Mouse (Mus musculus): ENCODE data around the gene Fmnl1.

Fmnl1 gene

DNA sequence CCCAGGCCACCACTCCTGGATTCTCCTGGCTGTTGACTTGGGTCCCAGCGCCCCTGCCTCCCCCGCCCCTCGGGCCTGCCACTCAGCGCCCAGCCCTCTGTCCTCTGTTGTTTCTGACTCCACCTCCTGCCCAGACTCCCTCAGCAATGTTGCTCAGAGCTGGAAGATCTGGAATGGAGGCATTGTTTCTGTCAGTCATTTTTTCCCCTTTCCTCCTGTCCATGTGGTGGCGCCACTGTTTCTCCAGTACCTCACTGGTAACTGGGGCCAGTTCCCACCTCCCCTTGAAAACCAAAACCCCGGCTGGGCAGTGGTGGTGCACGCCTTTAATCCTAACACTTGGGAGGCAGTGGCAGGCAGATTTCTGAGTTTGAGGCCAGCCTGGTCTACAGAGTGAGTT, 9.5 kb upstream of the Fmnl1 start:
- DNase-seq: no peak

DNA sequence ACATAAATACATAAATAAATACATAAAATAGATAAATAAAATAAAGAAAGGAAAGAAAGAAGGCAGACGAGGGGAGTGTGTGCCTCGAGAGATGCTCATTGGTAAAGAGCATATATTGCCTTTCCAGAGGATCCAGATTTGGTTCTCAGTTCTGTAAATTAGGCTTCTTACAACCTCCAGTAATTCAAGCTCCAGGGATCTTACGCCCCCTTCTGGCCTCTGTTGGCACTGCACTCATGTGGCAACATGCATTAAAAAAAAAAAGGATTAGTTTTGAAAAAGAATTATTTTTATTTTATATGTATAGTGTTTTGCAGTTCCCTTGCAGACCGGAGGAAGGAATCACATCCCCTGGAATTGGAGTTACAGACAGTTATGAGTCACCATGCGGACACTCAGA, 8.8 kb upstream of the Fmnl1 start:
- DNase-seq: no peak

DNA sequence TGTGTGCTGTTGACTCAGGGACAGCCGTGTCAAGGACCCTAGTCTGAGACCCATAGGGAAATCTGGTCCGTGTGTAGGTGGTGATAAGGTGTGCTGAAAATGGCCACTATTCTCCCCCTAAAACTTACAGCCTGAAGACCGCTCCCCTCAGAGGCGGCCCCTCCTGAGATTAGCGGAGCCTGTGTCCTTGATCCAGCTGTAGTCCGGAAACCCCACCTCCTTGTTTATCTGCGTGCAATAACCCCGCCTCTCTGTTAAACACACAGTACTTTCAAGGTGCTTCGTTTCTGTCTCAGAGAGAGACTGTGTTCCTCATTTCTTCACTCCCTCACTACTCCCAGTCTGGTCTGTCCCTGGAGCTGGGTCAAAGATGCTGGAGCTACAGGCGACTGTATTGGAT, 6.5 kb upstream of the Fmnl1 start:
- no peak for DNase-seq

DNA sequence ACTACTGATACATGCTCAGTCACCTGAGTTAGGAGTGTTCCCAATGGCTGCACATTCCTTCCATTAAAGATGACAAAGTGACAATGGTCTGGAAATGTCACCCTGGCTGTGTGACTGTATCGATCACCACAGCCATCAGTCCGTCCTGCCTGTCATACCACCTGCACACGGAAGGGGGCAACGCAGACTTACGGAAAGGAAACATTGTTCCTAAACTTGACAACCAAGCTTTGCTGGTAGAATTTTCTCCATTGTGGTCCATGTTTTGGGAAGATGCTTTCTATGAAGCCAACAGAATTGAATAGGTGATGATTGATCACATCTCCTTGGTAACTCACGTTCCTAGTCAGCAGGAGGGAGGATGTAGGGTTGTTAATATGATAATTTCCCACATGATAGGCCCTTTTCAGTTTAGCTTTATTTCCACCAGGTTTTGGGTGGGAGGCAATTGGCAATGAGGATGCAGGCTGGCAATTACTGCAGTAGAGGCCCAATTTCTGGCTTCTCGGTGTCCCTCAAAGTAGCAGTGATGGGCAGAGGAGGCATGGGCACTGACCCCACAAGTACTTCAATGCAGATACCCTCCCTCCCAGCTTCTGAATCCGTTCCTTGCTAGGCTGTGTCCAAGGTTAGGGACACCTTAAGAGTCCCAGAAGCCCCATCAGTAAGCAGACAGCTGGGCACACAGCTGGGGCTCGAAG, 2.1 kb upstream of the Fmnl1 start:
- peak; percentile 70 for DNase-seq

DNA sequence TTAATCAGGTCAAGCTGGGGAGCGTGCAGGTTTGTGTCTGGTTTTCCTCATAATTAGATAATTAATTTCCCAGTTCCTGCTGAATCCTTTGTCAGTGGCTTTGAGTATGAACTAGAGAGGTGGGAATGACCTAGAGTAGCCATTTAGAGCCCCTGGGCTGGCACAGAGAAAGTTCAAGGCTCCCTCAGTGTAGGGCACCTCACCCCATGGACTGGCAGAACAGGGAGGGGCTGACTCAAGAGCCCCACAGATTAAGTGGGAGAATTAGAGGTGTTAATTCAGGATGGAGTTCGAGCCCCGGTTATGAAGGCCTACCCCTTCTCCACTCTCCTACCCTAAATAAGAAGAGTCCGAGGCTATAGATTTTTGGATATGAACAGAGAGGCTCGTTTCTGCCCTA, 1.2 kb upstream of the Fmnl1 start:
- DNase-seq: no peak

DNA sequence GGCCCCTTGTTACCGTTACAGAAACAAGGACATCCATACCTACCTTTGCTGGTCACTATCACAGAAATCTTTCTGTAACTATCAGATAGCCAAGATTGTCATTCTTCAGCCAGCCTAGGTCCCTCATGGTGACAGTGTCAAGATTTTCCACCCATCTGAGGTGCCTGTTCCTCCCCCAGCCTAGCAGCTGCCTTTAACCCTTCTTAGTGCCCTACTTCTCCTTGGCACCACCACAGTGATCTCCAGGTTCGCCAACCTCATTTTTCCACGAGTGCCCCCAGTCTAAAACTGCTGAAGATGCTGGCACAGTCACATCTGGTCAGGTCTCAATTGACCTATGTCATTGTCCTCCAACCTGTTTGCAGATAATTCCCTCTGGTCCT, 805 bp upstream of the Fmnl1 start:
- DNase-seq: no peak

DNA sequence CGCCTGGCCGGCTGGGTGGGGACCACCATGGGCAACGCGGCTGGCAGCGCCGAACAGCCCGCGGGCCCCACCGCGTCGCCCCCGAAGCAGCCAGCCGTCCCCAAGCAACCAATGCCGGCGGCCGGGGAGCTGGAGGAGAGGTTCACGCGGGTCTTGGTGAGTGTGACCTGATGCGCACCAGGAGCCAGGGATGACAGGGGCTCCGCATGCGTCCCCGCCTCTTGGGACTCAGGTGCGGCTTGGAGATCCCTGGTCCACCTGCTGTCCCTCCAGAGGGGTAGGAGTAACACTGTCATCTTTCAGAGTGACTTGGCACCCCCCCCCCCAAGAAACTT, 346 bp downstream of the Fmnl1 start:
- no peak for DNase-seq

DNA sequence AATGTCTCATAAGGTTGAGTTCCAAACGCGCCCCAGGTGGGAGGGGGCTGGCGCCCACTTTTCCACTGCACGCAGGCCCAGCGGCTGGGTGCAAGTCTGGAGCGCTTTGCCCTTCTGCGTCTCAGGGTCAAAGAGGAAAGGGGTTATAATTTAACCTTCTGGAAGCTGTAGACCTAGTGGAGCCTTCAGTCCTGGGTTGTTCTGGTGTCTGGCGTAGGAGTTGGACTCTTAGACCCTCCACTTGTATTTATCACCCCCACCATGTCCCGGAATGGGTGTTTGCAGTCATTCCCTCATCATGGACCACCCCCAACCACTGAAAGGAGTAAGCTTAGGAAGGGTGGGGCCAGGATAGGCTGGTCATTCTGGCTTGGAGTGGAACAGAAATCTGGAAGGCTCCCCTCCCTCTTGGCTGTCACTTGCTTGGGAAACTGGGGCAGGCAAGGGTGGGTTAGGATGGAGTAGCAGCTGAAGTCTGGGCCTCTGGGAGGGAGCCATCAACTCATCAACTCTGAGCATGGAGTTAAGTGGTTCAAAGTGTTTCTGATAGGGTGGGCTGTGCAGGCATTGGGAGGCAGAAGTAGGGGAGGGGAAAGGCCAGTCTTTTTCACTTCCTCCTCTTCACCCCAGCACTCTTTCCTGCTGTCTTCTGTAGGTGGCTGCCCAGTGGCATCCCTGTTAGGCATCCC, 940 bp downstream of the Fmnl1 start:
- DNase-seq: no peak

DNA sequence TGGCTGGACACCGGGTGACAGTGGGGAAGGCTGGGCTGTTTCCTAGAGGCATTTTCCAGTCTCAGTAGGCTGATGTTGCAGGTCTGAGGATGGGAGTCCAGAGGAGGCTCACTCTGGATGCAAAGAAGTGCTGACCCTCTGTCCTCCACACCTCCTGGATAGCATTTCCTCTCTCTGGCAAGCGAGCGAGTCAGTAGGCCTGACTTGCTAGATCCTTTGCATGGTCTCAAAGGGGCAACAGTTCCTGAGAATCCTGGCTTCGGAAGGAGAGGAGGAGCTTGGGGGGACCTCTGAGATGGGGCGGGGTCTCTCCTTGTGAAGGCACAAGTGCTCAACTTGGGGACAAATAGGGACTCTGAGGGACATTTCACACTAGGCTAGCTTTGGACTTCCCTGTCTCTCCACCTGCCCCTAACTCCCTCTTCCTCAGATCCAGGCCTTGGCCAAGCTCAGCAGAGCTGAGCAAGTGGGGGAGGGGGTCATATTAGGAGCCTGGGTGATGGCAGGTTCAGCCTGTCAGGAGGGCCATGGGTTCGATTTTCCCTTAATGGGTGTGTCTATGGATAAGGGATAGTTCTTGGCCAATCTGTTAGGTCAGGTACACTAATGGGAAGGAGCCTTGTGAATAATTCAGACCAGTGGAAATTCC, 1.6 kb downstream of the Fmnl1 start:
- DNase-seq: no peak

DNA sequence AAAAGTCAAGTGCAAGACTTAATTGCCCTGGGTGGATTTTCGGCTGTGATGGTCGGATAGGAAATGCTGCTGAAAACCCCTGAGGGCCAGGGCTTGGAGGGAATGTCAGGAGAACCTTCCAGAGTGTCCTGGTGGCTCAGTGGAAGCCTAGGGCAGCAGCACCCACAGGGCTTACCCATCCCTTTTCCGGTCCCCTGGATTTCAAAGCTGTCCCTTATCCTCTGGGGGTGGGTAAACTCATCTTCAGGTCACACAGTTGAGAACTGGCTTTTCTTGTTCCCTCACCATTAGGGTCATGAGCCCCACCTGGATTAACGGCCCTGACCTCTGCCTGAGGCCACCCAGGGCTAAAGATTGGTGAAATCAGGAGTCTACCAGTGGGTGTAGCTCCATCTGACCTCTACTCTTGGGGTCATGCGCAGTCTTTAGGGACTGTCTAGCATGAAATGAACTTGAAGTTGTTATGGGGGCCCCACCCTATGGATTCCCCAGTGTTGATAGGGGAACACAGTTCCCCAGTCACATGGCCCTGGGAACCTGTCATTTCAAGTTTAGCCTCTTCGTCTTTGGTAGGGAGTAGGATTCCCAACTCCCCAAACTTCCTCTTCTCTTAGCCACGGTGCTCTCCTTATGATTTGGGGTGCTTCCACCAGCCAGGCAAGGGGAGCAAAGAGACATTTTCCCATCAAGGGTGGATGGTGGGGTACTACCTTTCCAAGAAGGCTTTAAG, 2.3 kb downstream of the Fmnl1 start:
- no peak for DNase-seq

DNA sequence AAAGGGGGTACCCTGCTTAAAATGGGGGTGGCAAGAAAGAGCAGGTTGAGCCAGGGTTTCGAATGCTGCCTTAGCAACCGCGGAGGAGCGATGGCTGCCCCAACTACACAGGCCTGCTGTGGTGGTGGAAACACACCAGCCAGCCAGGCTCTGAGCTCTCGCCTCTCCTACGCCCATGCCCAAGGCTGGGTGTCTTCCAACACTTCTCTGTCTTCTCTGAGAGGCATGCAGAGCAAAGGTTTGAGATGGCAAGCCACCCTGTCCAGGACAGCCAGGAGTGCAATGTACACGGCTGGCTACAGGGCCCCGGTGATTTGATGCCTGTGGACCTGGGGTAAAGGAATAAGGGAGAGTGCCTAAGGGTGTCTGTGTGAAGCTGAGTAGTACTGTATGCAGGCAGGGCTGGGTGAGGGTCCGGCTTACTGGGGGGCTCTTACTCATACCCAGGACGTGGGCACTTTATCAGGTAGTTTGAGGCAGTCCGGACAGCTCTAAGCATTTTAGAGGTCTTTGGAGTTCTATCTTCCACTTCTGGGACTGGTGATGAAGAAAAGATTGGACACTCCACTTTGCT, 3.0 kb downstream of the Fmnl1 start:
- no peak for DNase-seq

DNA sequence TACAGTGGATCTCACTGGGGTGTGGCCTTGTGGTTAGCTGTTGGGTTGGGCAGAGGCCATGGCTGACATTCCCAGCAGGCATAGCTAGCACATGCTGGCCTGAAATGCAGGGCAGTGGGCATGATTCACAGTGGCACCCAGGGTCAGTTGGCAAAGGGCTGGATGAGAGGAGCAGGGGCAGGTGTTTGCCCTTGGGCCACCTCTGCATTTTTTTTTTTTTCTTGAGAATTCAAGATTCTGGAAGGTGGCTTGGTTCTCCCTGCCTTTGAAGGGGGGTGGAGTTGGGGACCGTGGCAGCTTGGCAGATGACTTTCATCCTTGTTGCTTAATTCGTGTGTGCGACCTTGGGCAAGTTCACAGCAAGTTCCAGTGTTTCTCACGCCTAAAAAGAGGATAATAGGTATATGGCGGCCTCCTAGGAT, 3.5 kb downstream of the Fmnl1 start:
- DNase-seq: no peak

DNA sequence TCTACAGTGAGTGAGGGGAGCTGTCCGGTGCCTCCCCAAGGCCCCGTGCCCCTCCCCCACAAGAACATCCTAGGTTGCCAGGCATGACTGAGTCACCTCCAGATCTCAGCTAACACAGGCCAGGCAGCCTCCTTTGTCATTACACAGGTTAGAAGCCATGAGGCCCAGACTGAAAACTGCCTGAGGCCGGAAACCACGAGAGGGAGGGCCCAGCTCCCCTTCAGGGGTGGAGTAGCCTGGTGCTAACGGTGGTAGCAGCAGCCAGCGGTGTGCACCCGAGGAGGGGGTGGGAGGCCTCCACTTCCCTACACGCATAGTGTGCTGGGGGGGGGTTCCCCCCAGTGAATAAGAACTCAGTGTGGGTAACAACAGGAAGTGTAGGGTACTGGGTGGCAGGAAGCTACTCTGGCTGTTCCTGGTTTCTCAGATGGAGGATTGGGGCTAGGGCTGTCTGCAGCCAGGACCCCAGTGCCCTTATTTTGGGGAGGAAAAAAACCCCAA, 4.0 kb downstream of the Fmnl1 start:
- no peak for DNase-seq

DNA sequence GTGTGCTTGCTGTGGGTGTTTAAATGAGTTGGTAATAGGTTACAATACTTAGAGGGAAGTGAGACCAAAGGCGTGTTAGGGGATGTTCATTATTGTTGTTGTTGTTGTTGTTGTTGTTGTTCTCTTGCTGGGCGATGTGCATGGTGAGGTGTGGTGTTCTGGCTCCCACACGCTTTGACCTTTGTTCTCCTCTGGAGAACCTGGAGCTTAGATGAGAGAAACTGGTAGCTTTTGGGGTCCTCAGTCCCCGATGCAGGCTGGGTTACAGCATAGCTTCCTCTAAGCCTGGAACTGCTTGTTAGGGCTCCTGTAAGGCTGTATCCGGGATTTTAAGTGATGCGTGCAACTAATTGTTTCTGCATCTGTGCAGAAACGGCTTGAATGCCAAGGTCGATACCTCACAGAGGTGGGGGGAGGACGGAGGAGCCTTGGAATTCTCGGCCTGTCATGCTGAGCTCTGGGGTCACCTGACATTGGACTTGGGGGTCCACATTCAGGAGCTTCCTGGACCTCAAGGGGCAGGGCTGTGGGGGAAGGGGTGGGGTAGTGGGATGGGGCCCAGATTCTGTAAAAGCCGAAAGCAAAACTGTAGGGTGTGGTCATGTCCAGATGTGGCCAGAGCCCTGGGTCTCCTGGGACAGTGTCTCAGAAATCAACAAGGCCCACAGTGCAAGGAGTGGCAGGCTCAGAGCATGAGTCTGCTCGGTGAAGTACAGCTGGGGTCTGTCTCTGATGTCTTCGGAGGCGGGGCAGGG, 5.0 kb downstream of the Fmnl1 start:
- DNase-seq: no peak

DNA sequence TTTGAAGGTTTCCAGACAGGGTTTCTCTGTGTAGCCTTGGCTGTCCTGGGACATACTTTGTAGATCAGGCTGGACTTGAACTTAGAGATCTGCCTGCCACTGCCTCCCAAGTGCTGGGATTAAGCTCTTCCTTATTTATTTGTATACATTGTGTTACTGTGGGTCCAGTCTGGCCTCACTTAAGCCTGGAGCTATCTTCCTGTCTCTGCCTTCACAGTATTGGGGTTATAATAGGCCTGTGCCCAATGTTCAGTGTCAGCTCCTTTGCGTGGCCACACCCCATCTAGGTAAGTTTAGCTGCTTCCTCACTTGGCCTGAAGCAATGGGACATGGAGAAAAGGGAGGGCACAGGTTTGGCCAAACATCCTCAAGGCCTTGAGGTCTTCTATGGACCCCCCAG, 5.6 kb downstream of the Fmnl1 start:
- DNase-seq: no peak

DNA sequence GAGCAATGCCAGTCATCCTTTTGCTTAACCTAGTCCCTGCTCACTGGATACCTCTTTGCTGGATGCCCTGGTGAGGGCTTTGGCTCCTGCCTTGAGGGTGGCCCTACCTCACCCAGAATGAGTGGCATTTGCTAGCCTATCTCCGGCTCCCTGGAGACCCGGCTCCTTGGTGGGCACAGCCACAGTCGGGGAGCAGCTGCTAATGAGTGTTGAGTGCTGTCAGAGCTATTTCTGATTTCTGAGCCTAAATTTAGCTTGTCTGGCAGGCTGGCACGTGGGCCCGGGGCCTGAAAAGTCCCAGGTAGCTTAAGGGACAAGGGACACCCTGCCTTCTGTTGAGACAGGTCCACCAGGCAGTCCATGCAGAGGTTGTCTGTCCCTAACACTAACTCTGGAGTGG, 6.3 kb downstream of the Fmnl1 start:
- DNase-seq: no peak

DNA sequence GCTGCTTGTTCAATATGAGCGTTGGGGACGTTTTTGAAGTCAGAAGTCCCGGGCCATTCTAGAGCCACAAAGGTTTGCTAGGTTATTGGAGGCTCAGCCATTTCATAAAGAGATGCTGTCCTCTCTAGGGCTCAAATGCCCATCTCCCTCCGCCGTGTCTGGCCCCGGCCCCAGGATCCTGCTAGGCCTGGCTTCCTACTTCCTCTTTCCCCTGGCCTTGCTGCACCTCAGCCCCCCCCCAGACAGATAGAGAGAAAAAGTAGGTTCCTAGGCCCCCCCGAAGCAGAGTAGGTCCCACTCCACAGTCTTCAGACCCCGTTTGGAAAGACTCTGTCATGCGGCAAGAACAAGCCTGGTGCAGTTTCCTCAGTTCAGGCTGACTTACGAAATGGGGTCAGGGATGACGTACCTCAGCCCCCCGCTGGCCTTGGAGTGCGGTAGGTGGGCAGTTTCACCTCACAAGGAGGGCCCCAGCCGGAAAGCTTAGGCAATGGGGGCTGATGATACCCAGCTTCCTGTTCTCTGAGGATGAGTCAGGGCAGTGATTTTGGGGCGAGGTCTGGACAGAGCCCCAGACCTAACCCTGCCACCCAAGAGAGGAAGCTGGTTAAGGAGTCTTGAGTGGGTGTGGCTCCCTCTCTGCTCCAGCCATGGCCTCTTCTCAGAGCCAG, 7.0 kb downstream of the Fmnl1 start:
- DNase-seq: no peak

DNA sequence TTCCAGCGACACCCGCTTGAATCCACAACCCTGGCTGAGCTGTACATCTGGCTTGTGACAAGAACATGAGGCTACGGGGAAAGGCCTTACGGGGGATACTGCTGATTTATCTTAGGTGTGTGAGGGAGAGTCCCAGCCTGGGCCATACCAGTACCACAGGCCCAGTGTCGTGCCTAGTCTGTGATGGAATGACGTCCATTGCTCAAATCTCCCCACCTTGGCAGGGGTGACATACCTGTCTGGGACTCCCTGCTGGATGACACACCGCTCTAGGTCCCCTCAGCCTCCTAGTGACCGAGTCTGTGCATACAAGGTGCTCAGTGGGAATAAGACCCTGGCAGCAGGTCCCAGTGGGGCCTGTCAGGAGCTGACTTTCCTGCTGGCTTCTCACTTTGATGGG, 7.8 kb downstream of the Fmnl1 start:
- DNase-seq: no peak

DNA sequence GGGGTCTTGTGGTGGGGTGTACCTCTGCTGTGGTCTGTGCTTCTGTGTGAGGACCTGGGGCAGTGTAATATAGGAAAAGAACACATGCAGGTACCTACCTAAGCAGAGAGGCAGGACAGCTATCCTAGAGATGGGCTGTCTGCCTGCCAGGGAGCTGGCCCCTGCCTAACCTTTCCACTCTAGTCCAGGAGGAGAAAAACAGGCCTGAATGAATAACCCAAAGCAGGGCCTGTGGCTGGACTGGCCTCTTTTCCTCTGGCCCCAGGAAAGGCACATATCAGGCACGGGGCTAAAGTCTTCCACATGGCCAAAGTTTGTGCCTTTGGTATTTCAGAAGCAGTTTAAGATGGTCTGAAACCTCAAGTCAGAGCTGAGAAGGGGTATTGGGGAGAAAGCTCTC, 9.5 kb downstream of the Fmnl1 start:
- no peak for DNase-seq

DNA sequence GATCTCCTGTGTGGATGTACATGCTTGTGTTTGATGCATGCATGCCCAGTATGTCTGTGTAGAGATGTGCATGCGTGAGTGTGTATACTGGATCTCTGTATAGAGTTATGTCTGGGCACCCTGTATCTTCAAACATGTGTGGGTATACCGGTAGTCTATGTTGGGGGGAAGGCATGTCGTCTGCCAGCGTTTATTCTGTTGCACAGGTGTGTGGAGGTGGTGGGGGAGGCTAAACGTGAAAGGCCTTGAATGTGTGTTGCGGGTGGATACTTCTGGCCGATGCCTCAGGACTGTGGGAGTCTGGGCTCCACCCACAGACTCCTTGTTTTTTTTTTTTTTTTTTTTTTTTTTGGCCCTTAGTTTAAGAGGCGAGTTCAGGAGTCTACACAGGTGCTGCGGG, 10.4 kb downstream of the Fmnl1 start:
- DNase-seq: no peak

DNA sequence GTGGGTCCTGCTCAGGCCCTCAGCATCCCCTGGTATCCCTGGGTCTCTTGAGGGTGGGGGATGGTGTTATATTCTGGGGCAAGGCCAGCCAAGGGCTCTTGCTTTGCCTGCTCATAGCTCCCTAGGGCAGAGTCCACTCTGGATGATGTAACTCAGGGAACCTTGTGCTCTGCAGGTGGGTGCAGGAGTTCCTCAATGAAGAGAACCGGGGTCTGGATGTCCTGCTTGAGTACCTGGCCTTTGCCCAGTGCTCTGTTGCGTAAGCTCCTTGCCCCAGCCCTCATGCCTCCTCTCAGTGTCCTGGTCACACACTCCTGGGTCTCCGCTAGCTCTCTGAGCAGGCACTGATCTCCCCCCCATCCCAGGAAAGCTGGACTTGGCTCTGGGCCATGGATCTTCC, 11.0 kb downstream of the Fmnl1 start:
- DNase-seq: no peak

DNA sequence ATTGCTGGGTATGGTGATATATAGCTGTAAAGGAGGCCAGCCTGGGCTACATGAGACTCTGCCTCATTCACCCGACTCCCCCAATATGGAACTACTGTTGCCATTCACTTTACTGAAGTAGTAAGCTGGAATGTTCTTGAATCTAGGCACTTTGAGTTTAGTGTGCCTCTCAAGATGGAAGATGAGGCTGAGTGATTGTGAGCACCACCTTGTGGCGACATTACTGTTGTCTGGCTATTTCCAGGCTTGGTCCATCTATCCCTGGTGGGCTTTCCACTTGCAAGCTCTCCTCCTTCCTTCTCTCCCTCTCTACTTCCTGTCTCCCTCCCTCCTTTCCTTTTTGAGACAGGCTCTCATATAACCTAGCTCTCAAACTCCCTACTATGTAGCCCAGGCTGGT, 14.0 kb downstream of the Fmnl1 start:
- DNase-seq: peak; percentile 68
